Mouse (Mus musculus) cerebral cortex, adult 2 months (tissue): ENCODE measurements around the gene Zc3h14.

Source experiments
- WGBS: fragments of 180-500 bp; shearing (Covaris S2); methylation state at CpG from one replicate; pipeline ENCODE4 v1.1.7; 2018; 5-methylcytosine and 5-hydroxymethylcytosine counted together

Gene Zc3h14

GRCm38 (mm10) chr12:98737801-98738350, 8.9 kb upstream of the Zc3h14 start:
- 10% methylated on average over 7 of the region's 7 CpGs for WGBS

GRCm38 (mm10) chr12:98741011-98741501, 5.7 kb upstream of the Zc3h14 start:
- 47% methylated on average over 3 of the region's 3 CpGs for WGBS

GRCm38 (mm10) chr12:98745626-98746025, 1.1 kb upstream of the Zc3h14 start:
- WGBS, result 68% methylated on average over 4 of the region's 4 CpGs

GRCm38 (mm10) chr12:98746131-98746530, 633 bp upstream of the Zc3h14 start:
- WGBS, result 36% methylated on average over 2 of the region's 2 CpGs

GRCm38 (mm10) chr12:98747380-98747753, 603 bp downstream of the Zc3h14 start:
- WGBS, result 2% methylated on average over 14 of the region's 14 CpGs

- WGBS, result 73% methylated on average over 6 of the region's 6 CpGs
Measured at GRCm38 (mm10) chr12:98757636-98758035, 10.9 kb downstream of the Zc3h14 start.

- 81% methylated on average over 6 of the region's 6 CpGs for WGBS
Measured at GRCm38 (mm10) chr12:98759700-98760099, 12.9 kb downstream of the Zc3h14 start.

GRCm38 (mm10) chr12:98766241-98766640, 19.5 kb downstream of the Zc3h14 start:
- WGBS, result 92% methylated on average over 2 of the region's 2 CpGs

GRCm38 (mm10) chr12:98777509-98777908, 30.7 kb downstream of the Zc3h14 start:
- 61% methylated on average over 3 of the region's 3 CpGs for WGBS

- 52% methylated on average over 4 of the region's 4 CpGs for WGBS
Measured at GRCm38 (mm10) chr12:98779148-98779547, 32.4 kb downstream of the Zc3h14 start.

GRCm38 (mm10) chr12:98784251-98784650, 37.5 kb downstream of the Zc3h14 start:
- WGBS, result 66% methylated on average over 1 of the region's 1 CpGs

- WGBS, result 77% methylated on average over 3 of the region's 3 CpGs
Measured at GRCm38 (mm10) chr12:98795731-98796318, 49.1 kb downstream of the Zc3h14 start.

GRCm38 (mm10) chr12:98800334-98800733, 53.6 kb downstream of the Zc3h14 start:
- WGBS, result 85% methylated on average over 5 of the region's 5 CpGs

- WGBS, result 44% methylated on average over 3 of the region's 3 CpGs
Measured at GRCm38 (mm10) chr12:98802245-98802644, 55.5 kb downstream of the Zc3h14 start.

GRCm38 (mm10) chr12:98804078-98804748, 57.4 kb downstream of the Zc3h14 start:
- 68% methylated on average over 3 of the region's 3 CpGs for WGBS

GRCm38 (mm10) chr12:98820781-98821180, 74.0 kb downstream of the Zc3h14 start:
- 76% methylated on average over 2 of the region's 2 CpGs for WGBS

GRCm38 (mm10) chr12:98831122-98831521, 84.4 kb downstream of the Zc3h14 start:
- WGBS, result 83% methylated on average over 7 of the region's 7 CpGs

GRCm38 (mm10) chr12:98832929-98833598, 86.3 kb downstream of the Zc3h14 start:
- 92% methylated on average over 8 of the region's 8 CpGs for WGBS

- 80% methylated on average over 1 of the region's 1 CpGs for WGBS
Measured at GRCm38 (mm10) chr12:98833901-98834300, 87.1 kb downstream of the Zc3h14 start.

- 75% methylated on average over 2 of the region's 2 CpGs for WGBS
Measured at GRCm38 (mm10) chr12:98834879-98835278, 88.1 kb downstream of the Zc3h14 start.

- 87% methylated on average over 2 of the region's 2 CpGs for WGBS
Measured at GRCm38 (mm10) chr12:98835466-98835865, 88.7 kb downstream of the Zc3h14 start.
